Mouse (Mus musculus): Measurements from ENCODE around the gene Rbfox1. TPM values are rescaled to one million over a fixed set of nuclear protein-coding genes. Genes with fewer than 3 reads are reported as not detected.

Rbfox1 gene
- total RNA-seq, 1 experiment from 2014 or later: not detected

DNA sequence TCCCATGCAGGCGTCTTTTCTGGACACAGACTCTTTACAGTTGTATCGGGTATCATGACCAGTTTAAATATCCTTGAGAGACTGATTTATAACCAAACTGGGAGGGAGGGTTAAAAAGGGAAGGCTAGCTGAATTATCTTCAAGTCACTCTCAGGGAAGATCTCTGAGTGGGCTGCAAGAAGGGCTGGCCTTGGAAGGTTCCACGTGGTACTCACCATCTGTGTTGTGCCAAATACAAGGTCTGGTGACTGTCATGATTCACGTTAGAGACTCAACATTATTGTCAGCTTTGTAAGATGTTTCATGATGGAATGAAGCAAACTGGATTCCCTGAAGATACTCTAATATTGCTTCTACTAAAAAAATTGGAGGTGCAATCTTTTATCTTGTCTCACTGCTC is 847.5 kb downstream of the Rbfox1 start:
- ATAC-seq (ENCODE audit: extremely low read depth, insufficient number of reproducible peaks, low FRiP score, poor library complexity, severe bottlenecking): no peak

DNA sequence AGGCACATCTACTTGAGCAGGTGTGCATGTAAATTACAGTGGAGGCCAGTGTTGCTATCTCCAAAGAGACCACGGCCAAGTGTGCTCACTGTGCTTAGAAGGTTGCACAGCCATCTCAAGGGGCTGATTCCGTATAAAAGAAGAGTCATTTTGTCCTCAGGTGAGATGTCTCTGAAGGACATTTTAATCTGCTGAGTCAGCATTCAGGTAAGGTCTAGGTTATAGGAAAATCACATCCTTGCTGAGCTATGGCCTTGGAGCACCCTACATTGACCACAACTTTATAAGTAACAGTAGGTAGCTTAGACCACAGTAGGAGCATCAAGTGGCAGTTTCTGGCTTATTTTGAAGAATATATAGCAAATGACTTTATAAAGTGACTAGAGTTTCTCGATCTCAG is 848.3 kb downstream of the Rbfox1 start:
- no peak for ATAC-seq (ENCODE audit: extremely low read depth, insufficient number of reproducible peaks, low FRiP score, poor library complexity, severe bottlenecking)

- no peak for ATAC-seq (ENCODE audit: extremely low read depth, insufficient number of reproducible peaks, low FRiP score, poor library complexity, severe bottlenecking)
These were observed 851.4 kb downstream of the Rbfox1 start for GRCm38 (mm10) chr16:6736566-6736965.

DNA sequence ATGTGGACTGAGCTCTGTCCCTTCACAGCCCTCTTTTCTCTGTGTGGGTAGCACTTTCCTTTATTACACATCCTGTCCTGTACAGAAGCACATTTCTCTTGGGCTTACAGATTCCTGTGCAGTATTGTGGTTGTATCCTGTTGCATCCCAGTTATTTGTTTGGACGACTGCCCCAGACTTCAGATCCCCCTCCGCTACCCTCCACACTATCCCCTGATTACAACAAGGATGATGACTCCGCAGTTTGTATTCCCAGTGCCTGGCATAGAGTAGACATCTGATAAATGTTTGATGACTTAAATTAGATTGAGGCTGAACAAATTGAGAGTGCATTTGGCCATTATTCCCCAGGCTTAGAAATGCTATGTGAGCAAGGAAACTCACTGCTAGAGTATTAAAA is 851.8 kb downstream of the Rbfox1 start:
- ATAC-seq (ENCODE audit: extremely low read depth, insufficient number of reproducible peaks, low FRiP score, poor library complexity, severe bottlenecking): no peak

- no peak for ATAC-seq (ENCODE audit: extremely low read depth, insufficient number of reproducible peaks, low FRiP score, poor library complexity, severe bottlenecking)
These were observed 861.0 kb downstream of the Rbfox1 start for GRCm38 (mm10) chr16:6746116-6746515.

GRCm38 (mm10) chr16:6750491-6750890 is 865.3 kb downstream of the Rbfox1 start:
- no peak for ATAC-seq (ENCODE audit: extremely low read depth, insufficient number of reproducible peaks, low FRiP score, poor library complexity, severe bottlenecking)

- ATAC-seq (ENCODE audit: extremely low read depth, insufficient number of reproducible peaks, low FRiP score, poor library complexity, severe bottlenecking): no peak
These were observed 869.7 kb downstream of the Rbfox1 start for GRCm38 (mm10) chr16:6754847-6755246.

- no peak for ATAC-seq (ENCODE audit: extremely low read depth, insufficient number of reproducible peaks, low FRiP score, poor library complexity, severe bottlenecking)
These were observed 884.5 kb downstream of the Rbfox1 start for GRCm38 (mm10) chr16:6769495-6770237.

- ATAC-seq (ENCODE audit: extremely low read depth, insufficient number of reproducible peaks, low FRiP score, poor library complexity, severe bottlenecking): no peak
These were observed 892.5 kb downstream of the Rbfox1 start for GRCm38 (mm10) chr16:6777506-6778185.

GRCm38 (mm10) chr16:6784144-6784543 is 899.0 kb downstream of the Rbfox1 start:
- no peak for ATAC-seq (ENCODE audit: extremely low read depth, insufficient number of reproducible peaks, low FRiP score, poor library complexity, severe bottlenecking)

- no peak for ATAC-seq (ENCODE audit: extremely low read depth, insufficient number of reproducible peaks, low FRiP score, poor library complexity, severe bottlenecking)
These were observed 899.9 kb downstream of the Rbfox1 start for GRCm38 (mm10) chr16:6785026-6785425.

GRCm38 (mm10) chr16:6791218-6791617 is 906.1 kb downstream of the Rbfox1 start:
- no peak for ATAC-seq (ENCODE audit: extremely low read depth, insufficient number of reproducible peaks, low FRiP score, poor library complexity, severe bottlenecking)

DNA sequence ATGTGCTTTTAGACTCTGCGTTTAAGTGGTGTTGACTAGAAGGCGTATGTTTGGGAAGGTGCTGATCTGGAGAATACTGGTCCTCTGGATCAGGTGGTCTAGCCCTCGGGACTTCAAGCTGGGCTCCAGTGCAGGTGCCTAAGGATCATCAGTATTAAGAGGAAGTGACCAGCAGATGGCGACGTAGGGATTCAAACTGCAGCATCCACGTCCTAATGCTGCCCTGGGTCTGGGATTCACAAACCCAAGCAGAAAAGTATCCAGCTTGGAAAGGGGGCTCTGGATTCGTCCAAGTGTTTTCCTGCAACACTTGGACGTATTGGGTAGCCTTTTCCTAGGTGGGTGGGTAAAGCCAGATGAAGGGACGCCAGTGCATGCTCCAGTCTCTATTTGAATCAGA is 906.5 kb downstream of the Rbfox1 start:
- no peak for ATAC-seq (ENCODE audit: extremely low read depth, insufficient number of reproducible peaks, low FRiP score, poor library complexity, severe bottlenecking)

DNA sequence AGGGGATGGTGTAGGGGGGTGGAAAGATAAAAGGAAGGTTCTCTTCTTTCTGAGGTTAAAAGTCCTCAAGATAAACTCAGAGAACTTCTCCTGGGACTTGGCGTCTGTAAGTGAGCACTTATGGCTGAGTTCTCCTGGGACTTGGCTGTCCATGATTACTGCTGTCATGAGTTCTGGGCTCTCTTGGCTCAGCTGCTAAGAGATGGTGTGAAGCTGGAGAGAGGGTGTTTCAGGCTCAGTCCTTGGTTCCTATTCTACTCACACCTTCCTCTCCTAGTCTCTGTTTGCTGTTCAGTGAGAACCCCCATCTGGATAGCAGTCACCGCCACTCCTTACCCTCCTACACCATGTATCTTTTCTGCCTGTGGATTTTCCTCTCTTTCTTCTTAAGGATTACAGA is 921.1 kb downstream of the Rbfox1 start:
- no peak for ATAC-seq (ENCODE audit: extremely low read depth, insufficient number of reproducible peaks, low FRiP score, poor library complexity, severe bottlenecking)

GRCm38 (mm10) chr16:6807835-6808234 is 922.7 kb downstream of the Rbfox1 start:
- no peak for ATAC-seq (ENCODE audit: extremely low read depth, insufficient number of reproducible peaks, low FRiP score, poor library complexity, severe bottlenecking)

GRCm38 (mm10) chr16:6813871-6814270 is 928.7 kb downstream of the Rbfox1 start:
- no peak for ATAC-seq (ENCODE audit: extremely low read depth, insufficient number of reproducible peaks, low FRiP score, poor library complexity, severe bottlenecking)

GRCm38 (mm10) chr16:6821741-6822140 is 936.6 kb downstream of the Rbfox1 start:
- ATAC-seq (ENCODE audit: extremely low read depth, insufficient number of reproducible peaks, low FRiP score, poor library complexity, severe bottlenecking): no peak

DNA sequence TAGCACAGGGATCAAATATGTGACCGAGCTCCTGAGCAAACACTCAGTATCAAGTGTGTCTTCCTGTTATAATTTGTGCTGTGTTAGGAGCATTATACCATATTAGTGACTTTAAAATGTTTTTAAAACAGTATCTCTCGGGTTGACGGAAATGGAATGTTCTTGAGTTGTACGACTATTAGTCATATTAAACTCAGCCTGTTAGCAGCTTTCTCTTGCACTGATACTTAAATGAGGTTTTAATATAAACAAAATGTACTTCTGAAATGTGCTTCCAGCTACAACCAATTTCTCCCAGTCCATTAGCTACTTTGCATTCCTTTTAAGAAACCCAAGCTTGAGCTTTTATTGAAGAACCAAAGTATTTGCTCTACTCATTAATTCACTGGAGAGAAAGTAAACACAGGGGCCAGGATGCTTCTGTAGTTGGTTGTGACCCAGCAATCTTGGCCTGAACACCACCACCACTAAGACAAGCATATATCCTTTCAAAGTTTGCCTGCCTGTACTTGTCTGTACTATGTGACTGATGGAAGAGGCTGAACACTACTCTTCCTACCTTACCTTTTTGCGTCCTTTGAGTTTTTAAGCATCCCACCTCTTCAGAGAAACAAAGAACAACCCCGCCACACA is 944.9 kb downstream of the Rbfox1 start:
- ATAC-seq (ENCODE audit: extremely low read depth, insufficient number of reproducible peaks, low FRiP score, poor library complexity, severe bottlenecking): no peak

DNA sequence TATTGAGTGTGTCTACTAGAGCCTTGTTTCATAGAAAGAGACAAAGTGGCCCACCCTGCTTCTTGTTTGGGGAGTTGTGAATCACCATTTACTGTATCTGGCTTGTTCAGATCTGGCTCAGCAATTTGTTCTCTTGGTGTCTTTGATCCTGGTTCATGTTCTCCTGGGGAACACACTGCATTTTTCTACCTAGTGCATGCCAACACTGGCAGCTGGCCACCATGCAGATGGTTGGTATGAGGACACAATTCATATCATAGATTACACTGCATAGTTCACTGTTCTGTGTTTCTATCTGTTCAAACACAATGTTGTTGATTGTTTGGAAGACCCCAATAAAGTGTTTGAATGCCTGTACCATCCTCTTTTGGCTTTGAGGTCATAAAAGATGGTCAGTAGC is 948.3 kb downstream of the Rbfox1 start:
- ATAC-seq (ENCODE audit: extremely low read depth, insufficient number of reproducible peaks, low FRiP score, poor library complexity, severe bottlenecking): no peak

DNA sequence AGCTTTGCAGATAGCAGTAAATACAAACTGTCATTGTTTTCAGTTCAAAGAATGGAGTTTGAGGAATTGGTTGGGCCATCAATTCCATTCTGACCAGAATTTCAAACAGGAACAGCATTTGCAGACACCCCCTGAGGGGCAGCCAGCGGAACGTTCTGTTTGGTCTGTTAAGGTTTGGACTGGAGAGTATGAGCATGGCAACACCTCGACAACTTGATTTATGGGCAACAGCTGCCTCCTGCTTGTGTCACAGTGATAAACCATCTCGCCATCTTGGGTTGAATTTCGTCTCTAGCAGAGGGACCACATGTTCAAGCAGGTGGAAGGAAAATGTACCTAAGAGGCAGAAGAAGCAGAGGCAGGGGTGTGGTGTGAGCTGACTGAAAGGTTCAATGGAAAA is 949.9 kb downstream of the Rbfox1 start:
- no peak for ATAC-seq (ENCODE audit: extremely low read depth, insufficient number of reproducible peaks, low FRiP score, poor library complexity, severe bottlenecking)
